Mouse (Mus musculus) right cerebral cortex, postnatal 10 days (tissue): ENCODE measurements around the gene Ly6g.
"Not testable (repeated sequence)": the region's sequence is repeated elsewhere in the genome, so short reads cannot be mapped to it uniquely, and the experiment has no call there.

Source experiments
- DNase-seq, 2 experiments: peaks; one replicate each; pipeline ENCODE4 v3.0.0; 2021; ENCODE audit warnings: low spot score in 2 of 2

Ly6g gene

GRCm38 (mm10) chr15:75154940-75155339 lies at the start of gene Ly6g:
Gene Ly6g, plus strand, starts transcription at chr15:75155240.
- DNase-seq: no peak

GRCm38 (mm10) chr15:75110424-75110823 lies 44.6 kb upstream of the Ly6g start:
- DNase-seq: not testable (repeated sequence)

- not testable (repeated sequence) for DNase-seq
These were observed 43.0 kb upstream of the Ly6g start, which contains the start of gene Ly6c2 for GRCm38 (mm10) chr15:75111861-75112630. Gene Ly6c2, minus strand, starts transcription at chr15:75111970.

GRCm38 (mm10) chr15:75116525-75116924 lies 38.5 kb upstream of the Ly6g start:
- DNase-seq: no peak

GRCm38 (mm10) chr15:75117481-75117880 lies 37.6 kb upstream of the Ly6g start:
- not testable (repeated sequence) for DNase-seq

- DNase-seq: peak in 1 of 2 experiments; percentile 28
These were observed 36.3 kb upstream of the Ly6g start for GRCm38 (mm10) chr15:75118742-75119141.

GRCm38 (mm10) chr15:75120066-75120465 lies 35.0 kb upstream of the Ly6g start:
- no peak for DNase-seq

GRCm38 (mm10) chr15:75132346-75132745 lies 22.7 kb upstream of the Ly6g start:
- DNase-seq: not testable (repeated sequence)

GRCm38 (mm10) chr15:75135090-75135783 lies 19.8 kb upstream of the Ly6g start:
- not testable (repeated sequence) for DNase-seq

- DNase-seq: not testable (repeated sequence)
These were observed 17.3 kb upstream of the Ly6g start for GRCm38 (mm10) chr15:75137739-75138138.

GRCm38 (mm10) chr15:75141812-75142360 lies 13.2 kb upstream of the Ly6g start:
- DNase-seq: peak in 1 of 2 experiments; percentile 23

GRCm38 (mm10) chr15:75143735-75144134 lies 11.3 kb upstream of the Ly6g start:
- no peak for DNase-seq

- DNase-seq: no peak
These were observed 2.0 kb upstream of the Ly6g start for GRCm38 (mm10) chr15:75153087-75153486.

GRCm38 (mm10) chr15:75157646-75158045 lies 2.6 kb downstream of the Ly6g start:
- DNase-seq: no peak

GRCm38 (mm10) chr15:75175506-75175905 lies 20.5 kb downstream of the Ly6g start:
- DNase-seq: peak; percentile 20 to 47

- no peak for DNase-seq
These were observed 31.3 kb downstream of the Ly6g start for GRCm38 (mm10) chr15:75186291-75186690.

GRCm38 (mm10) chr15:75189116-75189515 lies 34.1 kb downstream of the Ly6g start:
- no peak for DNase-seq

GRCm38 (mm10) chr15:75190560-75190959 lies 35.5 kb downstream of the Ly6g start:
- DNase-seq: not testable (repeated sequence)
